Mouse (Mus musculus): ENCODE results near the gene Rasgrp3.
"Not testable (repeated sequence)": the region's sequence is repeated elsewhere in the genome, so short reads cannot be mapped to it uniquely, and the experiment has no call there.

Rasgrp3 gene

DNA sequence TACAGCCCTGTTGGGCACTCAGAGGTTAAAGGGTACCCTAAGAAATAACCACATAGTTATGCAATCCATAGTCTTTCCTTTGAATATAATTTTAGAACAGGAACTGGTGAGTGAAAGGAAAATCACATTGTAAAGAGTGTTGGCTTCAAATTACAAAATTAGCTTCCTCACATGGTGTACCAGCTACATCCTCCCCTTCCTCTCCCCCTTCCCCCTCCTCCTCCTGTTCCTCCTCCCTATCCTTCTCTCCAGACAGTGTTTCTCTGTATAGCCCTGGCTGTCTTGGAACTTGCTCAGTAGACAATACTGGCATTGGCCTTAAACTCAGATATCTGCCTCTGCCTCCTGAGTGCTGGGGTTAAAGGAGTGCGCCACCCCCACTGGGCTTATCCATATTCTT lies 26.1 kb downstream of the Rasgrp3 start:
- ATAC-seq (ENCODE audit: low TSS enrichment): no peak; the same call in 1 of the 2 replicates

GRCm38 (mm10) chr17:75463223-75463622 lies 27.5 kb downstream of the Rasgrp3 start:
- ATAC-seq (ENCODE audit: low TSS enrichment): not testable (repeated sequence)

- ATAC-seq (ENCODE audit: low TSS enrichment): no peak
These were observed 27.9 kb downstream of the Rasgrp3 start for GRCm38 (mm10) chr17:75463645-75464044.

DNA sequence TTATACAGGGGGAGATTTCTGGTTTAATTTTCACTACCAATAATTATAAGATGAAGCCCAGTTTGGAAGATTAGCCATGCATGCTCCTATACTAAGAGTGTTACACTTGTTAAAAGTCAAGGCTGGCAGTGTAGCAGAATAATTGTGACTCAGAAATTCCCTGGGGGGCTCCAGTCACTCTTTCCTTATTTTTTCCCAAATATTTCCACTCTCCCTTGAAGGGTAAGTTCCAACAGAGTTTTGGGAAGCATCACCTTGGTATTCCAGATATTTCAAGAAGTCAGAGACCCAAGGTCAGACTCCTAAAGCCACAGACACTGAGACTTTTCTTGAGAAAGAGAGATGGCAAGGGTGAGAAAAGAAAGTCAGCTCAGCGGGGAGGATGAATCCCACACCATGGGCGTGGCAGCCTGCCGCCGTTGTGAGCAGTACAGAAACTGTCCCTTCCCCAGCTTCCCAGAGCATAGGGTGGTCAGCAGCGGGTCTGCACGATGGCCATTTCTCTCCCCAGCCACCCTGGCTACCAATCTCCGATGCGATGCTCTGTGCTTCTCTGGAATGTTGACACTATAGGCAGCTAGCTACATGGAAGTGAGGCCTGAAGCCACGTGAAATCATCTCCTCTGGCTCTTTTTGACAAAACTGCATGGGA lies 28.8 kb downstream of the Rasgrp3 start:
- ATAC-seq (ENCODE audit: low TSS enrichment): no peak

- ATAC-seq (ENCODE audit: low TSS enrichment): peak; percentile 82
These were observed 29.4 kb downstream of the Rasgrp3 start for GRCm38 (mm10) chr17:75464983-75465634.

- no peak for ATAC-seq (ENCODE audit: low TSS enrichment)
These were observed 29.9 kb downstream of the Rasgrp3 start for GRCm38 (mm10) chr17:75465635-75465997.

- ATAC-seq (ENCODE audit: low TSS enrichment): no peak
These were observed 31.3 kb downstream of the Rasgrp3 start for GRCm38 (mm10) chr17:75466948-75467347.

DNA sequence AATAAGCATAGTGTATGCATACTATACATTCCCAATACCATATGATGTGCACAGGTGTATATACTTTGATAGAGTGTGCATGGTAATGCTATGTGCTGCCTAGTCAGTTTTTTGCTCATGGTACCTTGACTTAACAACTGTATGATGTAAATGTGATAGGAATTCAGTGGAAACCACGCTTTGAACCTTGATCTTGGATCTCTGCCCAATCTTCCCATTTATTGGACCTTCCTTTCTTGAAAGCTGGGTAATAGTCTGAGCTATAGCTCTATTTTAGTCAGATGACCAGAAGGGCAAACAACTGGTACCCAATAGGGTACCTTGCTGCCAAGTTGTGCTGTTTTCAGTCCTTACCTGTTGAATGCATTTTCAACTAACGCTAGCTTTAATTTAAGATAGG lies 31.8 kb downstream of the Rasgrp3 start:
- no peak for ATAC-seq (ENCODE audit: low TSS enrichment)

DNA sequence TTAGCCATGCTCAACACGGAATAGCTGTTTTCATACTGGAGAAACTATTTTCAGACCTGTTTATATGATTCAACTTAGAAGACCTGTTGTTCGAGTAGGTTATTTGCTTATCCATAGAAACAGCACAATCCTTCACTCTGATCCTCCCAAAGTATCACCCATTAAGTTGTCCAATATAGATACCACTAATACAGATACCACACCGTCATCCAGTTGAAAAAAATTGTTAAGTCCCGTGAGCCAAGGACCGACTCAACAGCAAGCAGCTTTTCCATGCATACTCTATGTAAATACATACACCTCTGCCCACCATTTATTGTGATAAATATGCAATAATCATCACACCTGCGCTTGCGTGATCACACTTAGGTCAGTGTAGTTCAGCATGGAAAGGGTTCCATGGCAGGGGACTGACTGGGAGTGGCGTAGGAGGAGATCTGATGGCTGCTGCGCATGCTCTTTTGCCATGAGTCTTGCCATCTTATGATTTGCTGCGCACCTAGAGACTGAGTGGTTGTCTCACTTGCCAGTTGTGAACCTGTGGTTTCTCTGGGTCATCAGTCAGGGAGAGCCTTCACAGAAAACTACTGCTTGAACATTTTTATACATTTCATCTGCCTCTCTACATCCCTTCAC lies 32.9 kb downstream of the Rasgrp3 start:
- no peak for ATAC-seq (ENCODE audit: low TSS enrichment)

DNA sequence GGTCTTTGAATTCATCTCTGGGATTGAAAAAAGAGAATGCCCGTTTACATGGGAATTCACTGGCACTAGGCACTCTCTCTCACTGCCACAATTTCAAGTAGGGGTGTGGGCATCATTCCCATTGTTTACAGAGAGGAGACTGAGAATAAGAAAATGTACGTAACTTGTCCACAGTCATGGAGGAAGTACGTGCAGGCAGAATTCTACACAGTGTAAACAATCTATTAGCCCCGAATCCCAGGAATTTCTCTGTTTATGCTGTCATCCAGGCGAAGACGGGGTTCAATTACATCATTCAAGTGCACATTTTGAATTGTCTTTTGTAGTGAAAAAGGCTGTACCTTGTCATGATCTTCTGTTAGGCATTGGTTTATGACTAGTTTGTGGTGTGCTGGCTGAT lies 34.6 kb downstream of the Rasgrp3 start:
- no peak for ATAC-seq (ENCODE audit: low TSS enrichment)

DNA sequence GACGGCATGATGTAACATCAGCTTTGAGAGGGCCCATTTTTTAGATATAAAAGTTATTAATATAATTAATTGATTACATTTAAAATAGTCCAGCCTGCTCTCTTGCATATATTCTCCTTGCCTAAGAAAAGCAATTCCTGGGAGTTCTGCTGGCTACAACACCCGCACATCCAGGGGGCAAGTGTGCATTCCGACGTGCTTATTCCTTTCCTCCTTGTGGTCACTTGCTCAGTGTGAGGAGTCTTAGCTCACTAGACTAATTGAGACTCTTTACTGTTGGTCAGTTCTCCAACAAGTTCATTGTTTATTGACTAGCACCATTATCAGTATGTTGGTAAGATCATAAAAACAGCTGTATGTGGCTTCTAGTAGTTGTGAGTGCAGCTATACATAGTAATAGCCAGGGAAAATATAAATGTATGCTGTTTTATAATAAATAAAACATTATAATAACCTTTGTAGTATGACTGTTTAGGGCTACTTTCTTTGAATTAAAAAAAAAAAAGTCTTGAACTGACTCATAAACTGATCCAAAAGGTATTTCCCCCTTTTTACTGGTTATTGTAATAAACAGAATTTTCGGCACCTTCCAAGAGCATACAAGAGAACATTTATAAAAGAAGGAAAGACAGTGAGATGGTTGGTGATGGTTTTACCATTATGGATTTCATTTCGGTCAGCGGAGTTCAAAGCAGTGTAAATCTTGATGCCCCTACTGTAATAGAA lies 35.4 kb downstream of the Rasgrp3 start:
- ATAC-seq (ENCODE audit: low TSS enrichment): no peak

DNA sequence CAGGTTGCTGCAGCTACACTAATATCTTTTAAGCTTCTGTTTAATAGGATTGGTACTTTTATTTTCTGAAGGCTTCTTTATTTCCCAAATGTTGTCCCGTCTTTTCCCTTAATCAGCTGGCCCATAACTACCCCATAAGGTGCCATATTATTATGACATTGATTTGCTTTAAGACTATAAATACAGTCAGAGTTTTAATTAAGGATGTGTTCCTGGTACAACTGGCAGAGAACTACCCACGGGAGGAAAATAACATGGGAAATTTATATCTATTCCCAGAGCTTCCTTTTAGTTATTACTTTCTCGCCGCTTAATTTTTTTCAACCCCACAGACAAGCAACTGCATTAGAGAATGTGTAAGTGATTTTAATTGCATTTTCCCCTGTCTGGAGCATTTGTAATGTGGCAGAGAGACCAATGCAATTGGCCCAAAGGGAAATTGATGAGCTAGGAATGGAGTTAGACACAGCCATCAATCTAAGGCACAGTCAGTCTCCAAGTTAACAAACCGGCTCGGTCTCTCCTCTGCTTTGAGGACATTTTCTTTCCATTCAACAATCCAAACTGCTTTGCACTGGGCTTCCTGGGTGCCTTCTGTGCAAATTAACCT lies 36.1 kb downstream of the Rasgrp3 start:
- ATAC-seq (ENCODE audit: low TSS enrichment): no peak

DNA sequence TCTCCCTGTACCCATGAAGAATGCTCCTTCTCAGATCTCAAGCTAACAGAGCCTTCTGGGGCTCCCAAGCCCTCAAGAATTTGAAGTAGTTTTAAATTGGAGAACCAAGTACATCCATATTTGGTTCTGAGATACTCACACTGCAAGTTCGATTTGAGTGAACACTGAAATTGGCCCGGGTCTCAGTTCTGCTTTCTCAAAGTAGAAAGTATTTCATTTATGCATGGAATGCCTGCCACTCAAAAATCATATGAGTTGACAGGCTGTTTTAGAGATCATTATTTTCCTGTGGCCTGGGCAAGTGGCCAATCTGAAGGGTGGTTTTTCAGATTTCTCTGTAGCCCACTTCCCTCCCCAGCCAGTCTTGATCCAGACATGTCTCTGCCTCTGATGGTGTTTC lies 36.7 kb downstream of the Rasgrp3 start:
- no peak for ATAC-seq (ENCODE audit: low TSS enrichment)

DNA sequence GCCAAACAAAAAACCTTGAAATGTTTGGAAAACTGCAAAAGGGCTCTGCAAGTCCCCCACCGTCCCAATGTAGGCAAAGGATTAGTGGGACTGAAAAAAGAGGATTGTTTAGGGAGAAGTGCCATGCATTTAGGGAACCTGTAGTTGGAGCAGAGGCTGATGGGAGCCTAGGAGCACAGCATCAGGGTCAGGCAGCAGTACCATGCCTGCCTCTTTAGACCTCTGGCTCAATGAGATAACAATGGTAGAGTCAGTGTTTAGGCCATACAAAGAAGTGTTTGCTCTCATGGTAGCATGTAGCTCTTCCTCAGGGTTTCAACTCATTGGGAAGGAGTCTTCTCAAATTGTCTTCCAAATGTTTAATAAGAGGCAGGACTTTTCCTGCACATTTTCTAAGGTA lies 40.3 kb downstream of the Rasgrp3 start:
- ATAC-seq (ENCODE audit: low TSS enrichment): no peak

GRCm38 (mm10) chr17:75476736-75477416 lies 41.2 kb downstream of the Rasgrp3 start:
- ATAC-seq (ENCODE audit: low TSS enrichment): no peak

GRCm38 (mm10) chr17:75477655-75478054 lies 42.0 kb downstream of the Rasgrp3 start:
- no peak for ATAC-seq (ENCODE audit: low TSS enrichment)

DNA sequence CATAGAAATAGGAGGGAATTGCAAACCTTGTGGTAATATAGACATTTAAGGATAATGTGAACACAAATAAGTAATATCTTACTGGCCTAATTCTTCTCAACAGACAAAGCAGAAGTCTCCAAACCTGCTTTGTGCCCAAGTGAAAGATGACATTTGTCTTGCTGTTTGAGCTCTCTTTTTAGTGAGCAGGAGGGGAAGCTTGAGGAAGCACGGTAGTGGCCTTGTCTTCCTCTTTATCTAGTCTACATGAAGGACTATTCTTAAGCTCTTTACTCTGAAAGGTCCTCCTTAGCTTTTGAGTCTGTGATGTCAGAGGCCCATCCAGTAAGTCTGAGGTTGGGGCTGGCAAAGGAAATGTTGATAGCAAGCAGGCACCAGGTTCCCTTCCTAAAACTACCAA lies 43.1 kb downstream of the Rasgrp3 start:
- ATAC-seq (ENCODE audit: low TSS enrichment): no peak

- no peak for ATAC-seq (ENCODE audit: low TSS enrichment)
These were observed 44.0 kb downstream of the Rasgrp3 start for GRCm38 (mm10) chr17:75479663-75480062.

DNA sequence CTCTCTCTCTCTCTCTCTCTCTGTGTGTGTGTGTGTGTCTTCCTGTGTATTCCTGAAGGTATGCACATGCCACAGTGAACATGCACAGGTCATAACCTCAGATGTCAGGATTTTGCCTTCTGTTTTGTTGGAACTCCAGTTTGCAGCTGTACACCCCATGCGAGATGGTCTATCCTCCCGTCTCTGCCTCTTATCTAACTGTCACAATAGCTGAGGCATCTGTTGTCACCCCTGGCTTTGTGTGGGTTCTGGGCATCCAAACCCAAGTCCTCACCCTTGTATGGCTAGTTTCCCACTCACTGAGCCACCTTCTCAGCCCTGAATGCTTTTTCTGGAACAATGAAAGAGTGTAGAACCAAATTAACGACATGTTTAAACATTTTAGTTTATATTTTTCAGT lies 44.7 kb downstream of the Rasgrp3 start:
- ATAC-seq (ENCODE audit: low TSS enrichment): no peak

DNA sequence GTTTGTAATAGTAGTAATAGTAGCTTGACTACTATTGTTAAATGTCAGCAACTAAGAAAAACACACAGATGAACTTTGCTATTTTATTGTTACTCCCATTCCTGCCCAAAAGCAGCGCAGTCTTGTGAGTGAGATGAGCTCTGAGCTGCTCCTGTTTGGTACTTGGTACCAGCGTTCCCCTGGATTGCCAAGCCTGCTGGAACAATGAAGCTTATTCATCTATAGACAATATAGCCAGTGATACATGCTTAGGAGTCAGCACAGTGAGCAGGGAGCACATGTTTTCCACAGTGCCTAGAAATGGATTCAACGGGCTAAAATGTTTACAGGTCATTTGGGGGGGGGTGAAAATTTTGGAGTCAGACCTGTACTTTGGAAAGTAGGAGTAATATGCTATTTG lies 50.5 kb downstream of the Rasgrp3 start:
- peak; percentile 88 for ATAC-seq (ENCODE audit: low TSS enrichment)

DNA sequence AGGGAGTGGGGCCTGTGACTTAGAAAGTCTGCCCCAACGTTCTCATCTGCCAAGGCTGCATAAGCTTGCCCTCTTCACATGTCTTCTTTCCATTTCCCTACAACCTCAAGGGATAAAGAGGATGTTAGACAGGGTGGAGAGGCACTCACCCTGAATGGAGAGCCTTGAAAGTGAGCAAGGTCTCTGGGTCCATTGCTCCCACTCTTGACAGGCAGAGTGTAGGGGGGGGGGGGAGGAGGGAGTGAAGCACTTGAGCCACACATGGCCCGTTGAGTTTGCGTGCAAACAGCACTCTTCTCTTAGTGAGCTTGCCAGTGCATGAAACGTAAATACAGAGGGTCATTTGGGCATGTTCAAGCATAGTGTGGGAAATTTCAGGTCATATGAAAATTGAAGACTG lies 59.5 kb downstream of the Rasgrp3 start:
- ATAC-seq (ENCODE audit: low TSS enrichment): no peak

DNA sequence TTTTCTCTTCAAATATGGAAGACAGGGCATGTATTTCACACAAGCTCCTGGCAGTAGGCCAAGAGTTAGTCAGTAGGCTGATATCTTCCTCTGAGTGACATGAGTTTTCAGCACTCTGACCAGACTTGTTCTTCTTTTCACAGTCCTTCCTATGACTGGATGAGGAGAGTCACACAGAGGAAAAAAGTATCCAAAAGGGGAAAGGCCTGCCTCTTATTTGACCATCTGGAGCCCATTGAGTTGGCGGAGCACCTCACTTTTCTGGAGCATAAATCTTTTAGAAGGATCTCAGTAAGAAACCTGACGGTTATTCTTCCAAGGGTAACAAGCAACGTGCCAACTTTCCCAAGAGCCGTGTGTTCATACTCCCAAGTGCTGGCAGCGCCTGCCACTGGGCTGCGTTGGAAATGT lies 62.5 kb downstream of the Rasgrp3 start:
- ATAC-seq (ENCODE audit: low TSS enrichment): peak; percentile 82

Measured in frontal cortex, adult (tissue).